Mouse (Mus musculus): ENCODE data around the gene Gm13290. TPM values are rescaled to one million over a fixed set of nuclear protein-coding genes. Genes with fewer than 3 reads are reported as not detected.
"Not testable (repeated sequence)": the region's sequence is repeated elsewhere in the genome, so short reads cannot be mapped to it uniquely, and the experiment has no call there.

The Gm13290 gene
- polyA plus RNA-seq (2016; fragmentation: Nextera tagmentation; extraction: Ambion mirVana) = 0.74 and 0.94 TPM in 2 replicates

DNA sequence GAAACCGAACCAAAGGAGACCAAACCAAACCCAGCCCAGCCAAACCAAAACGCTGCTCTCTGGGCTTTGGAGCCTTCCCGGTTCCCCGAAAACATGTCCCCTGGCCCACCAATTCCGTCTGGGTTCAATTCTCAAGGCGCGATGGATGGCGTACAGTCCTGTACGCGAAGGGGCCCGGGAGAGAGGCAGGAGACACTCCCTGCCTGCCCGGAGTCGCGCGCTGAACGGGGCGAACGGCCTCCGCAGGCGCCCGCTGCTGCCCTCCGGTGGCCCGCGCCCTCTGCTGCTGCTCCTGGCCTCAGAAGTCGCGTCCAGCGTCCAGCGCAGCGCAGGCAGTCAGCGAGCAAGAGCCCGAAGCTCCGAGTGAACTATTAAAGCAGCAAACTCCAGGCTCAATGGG, at the start of gene Gm13290:
TSS of gene Gm13290 (plus strand) at position 301 of the 400 bp plus-strand sequence.
- not testable (repeated sequence) for H3K27ac ChIP-seq; H3K27me3 ChIP-seq (ENCODE audit: low read depth, poor library complexity, severe bottlenecking); DNase-seq (ENCODE audit: low spot score); H3K36me3 ChIP-seq; H3K9me3 ChIP-seq (replicated peaks); H3K4me3 ChIP-seq; H3K4me1 ChIP-seq
- no CpG with 5 or more reads among the region's 32 CpGs for WGBS

- H3K27me3 ChIP-seq (ENCODE audit: low read depth, poor library complexity, severe bottlenecking) = no peaks in the 10 kb centered on the region
- no peak overlapping the region for H3K27ac ChIP-seq
- 92% methylated on average over 6 of the region's 6 CpGs for WGBS
- no peaks in the 10 kb centered on the region for H3K4me1 ChIP-seq
- no peaks in the 10 kb centered on the region for H3K36me3 ChIP-seq
- no peak for DNase-seq (ENCODE audit: low spot score)
- H3K4me3 ChIP-seq = no peak overlapping the region
- H3K9me3 ChIP-seq (replicated peaks) = no peaks in the 10 kb centered on the region
Observed at GRCm38 (mm10) chr4:88726727-88727126, 46.9 kb upstream of the Gm13290 start.

DNA sequence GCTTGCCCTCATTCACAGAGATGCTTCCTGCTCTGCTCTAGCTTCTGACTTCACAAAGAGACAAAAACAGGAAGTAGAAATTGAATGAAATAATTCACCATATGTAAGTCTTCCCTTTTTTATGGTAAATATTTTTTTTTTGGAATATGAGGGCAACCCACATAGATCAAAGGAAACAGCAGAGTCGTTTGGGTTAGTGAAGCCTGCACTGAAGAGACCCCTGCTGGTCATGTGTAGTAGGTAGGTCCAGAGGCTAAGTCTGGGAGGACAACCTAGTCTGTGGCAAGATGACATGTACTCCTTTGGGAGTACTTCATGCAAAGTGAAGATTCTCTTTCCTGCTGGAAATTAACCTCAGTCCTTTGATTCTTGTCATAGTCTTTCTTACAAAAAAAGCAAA, 46.3 kb upstream of the Gm13290 start:
- WGBS = 0% methylated on average over 1 of the region's 1 CpGs
- no peak overlapping the region for H3K4me3 ChIP-seq
- H3K27ac ChIP-seq = no peak overlapping the region
- no peaks in the 10 kb centered on the region for H3K27me3 ChIP-seq (ENCODE audit: low read depth, poor library complexity, severe bottlenecking)
- no peaks in the 10 kb centered on the region for H3K9me3 ChIP-seq (replicated peaks)
- no peaks in the 10 kb centered on the region for H3K36me3 ChIP-seq
- H3K4me1 ChIP-seq = no peaks in the 10 kb centered on the region
- no peak for DNase-seq (ENCODE audit: low spot score)

GRCm38 (mm10) chr4:88738480-88738879, 35.2 kb upstream of the Gm13290 start:
- 1% methylated on average over 2 of the region's 2 CpGs for WGBS

GRCm38 (mm10) chr4:88739036-88739435, 34.6 kb upstream of the Gm13290 start:
- 93% methylated on average over 6 of the region's 6 CpGs for WGBS
- DNase-seq (ENCODE audit: low spot score) = no peak

More at GRCm38 (mm10) chr4:88738480-88738879, 35.2 kb upstream of the Gm13290 start:
- Histone ChIP-seq H3K36me3 (no peaks in the 10 kb centered on the region), H3K27me3 (ENCODE audit: low read depth, poor library complexity, severe bottlenecking) (no peaks in the 10 kb centered on the region), H3K4me1 (0 out of 2 replicates have a peak, but pooled peaks cover 3% of the 10 kb centered on the region), H3K4me3 (no peak overlapping the region), H3K9me3 (replicated peaks) (no peaks in the 10 kb centered on the region), H3K27ac (no peak overlapping the region)
- peak; percentile 88 for DNase-seq (ENCODE audit: low spot score)

GRCm38 (mm10) chr4:88741426-88741825, 32.2 kb upstream of the Gm13290 start:
- no peak for DNase-seq (ENCODE audit: low spot score)
- WGBS = 90% methylated on average over 4 of the region's 4 CpGs

More at GRCm38 (mm10) chr4:88739036-88739435, 34.6 kb upstream of the Gm13290 start:
- Histone ChIP-seq H3K4me3 (no peak overlapping the region), H3K4me1 (0 out of 2 replicates have a peak, but pooled peaks cover 3% of the 10 kb centered on the region), H3K36me3 (no peaks in the 10 kb centered on the region), H3K9me3 (replicated peaks) (no peaks in the 10 kb centered on the region), H3K27me3 (ENCODE audit: low read depth, poor library complexity, severe bottlenecking) (no peaks in the 10 kb centered on the region), H3K27ac (no peak overlapping the region)

DNA sequence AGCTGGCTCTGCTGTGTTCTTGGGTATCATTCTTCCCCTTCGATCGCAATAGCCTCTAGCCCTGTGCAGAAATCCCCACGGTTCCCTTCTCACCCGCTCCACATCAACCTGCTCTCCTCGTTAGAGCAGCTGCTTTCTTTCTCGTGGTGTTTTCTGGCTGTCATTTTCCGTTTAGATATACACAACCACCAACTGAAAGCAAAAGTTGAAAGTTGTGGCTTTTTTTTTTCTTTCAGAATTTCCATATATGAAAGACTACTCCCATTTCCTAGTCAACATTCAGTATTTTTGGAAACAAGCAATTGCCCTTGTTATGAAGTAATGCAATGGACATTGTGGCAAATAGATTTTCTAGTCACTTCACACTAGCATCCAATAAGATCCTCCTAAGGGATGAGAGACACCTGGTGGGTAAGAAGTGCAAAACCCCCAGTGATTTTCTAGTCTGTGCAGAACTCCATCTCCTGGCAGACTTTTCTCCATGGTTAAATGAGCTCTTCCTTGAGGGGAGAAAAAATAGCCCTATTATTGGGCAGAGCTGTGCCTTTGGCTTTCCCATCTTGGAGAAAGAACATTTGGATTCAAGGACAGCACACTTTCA, 30.8 kb upstream of the Gm13290 start:
- Histone ChIP-seq H3K27ac (no peak overlapping the region), H3K4me1 (peaks cover 22% of the 10 kb centered on the region), H3K36me3 (no peaks in the 10 kb centered on the region), H3K27me3 (ENCODE audit: low read depth, poor library complexity, severe bottlenecking) (no peaks in the 10 kb centered on the region), H3K4me3 (no peak overlapping the region), H3K9me3 (replicated peaks) (no peaks in the 10 kb centered on the region)
- 87% methylated on average over 7 of the region's 7 CpGs for WGBS
- no peak for DNase-seq (ENCODE audit: low spot score)

More at GRCm38 (mm10) chr4:88741426-88741825, 32.2 kb upstream of the Gm13290 start:
- no peaks in the 10 kb centered on the region for H3K9me3 ChIP-seq (replicated peaks)
- no peak overlapping the region for H3K4me3 ChIP-seq
- H3K27ac ChIP-seq = no peak overlapping the region
- peaks cover 15% of the 10 kb centered on the region for H3K4me1 ChIP-seq
- no peaks in the 10 kb centered on the region for H3K27me3 ChIP-seq (ENCODE audit: low read depth, poor library complexity, severe bottlenecking)
- no peaks in the 10 kb centered on the region for H3K36me3 ChIP-seq

GRCm38 (mm10) chr4:88744207-88744606, 29.4 kb upstream of the Gm13290 start:
- peaks cover 24% of the 10 kb centered on the region for H3K4me1 ChIP-seq
- DNase-seq (ENCODE audit: low spot score) = no peak
- 85% methylated on average over 3 of the region's 3 CpGs for WGBS
- H3K27ac ChIP-seq = no peak overlapping the region
- no peaks in the 10 kb centered on the region for H3K27me3 ChIP-seq (ENCODE audit: low read depth, poor library complexity, severe bottlenecking)
- H3K4me3 ChIP-seq = no peak overlapping the region
- H3K9me3 ChIP-seq (replicated peaks) = no peaks in the 10 kb centered on the region
- no peaks in the 10 kb centered on the region for H3K36me3 ChIP-seq

DNA sequence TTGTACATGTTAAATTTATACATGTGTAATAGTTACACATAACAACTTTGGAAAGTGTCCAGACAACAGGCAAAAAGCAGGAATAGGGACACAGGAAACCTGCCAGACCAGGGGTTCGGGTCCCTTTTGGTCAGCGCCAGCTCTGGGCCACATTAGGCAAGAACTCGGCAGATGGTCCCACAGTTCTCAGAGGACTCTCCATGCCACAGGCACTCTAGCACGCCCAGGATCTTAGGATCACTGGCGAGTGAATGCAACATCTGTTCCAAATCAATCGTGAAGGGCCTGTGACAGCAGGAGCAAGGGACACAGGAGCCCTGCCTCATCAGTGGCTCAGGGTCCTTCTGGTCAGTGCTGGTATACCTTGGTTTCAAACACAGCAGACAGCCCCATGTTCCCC, 23.7 kb upstream of the Gm13290 start:
- DNase-seq (ENCODE audit: low spot score) = no peak
- H3K4me1 ChIP-seq = peaks cover 27% of the 10 kb centered on the region
- 43% methylated on average over 6 of the region's 6 CpGs for WGBS
- no peaks in the 10 kb centered on the region for H3K27me3 ChIP-seq (ENCODE audit: low read depth, poor library complexity, severe bottlenecking)
- H3K9me3 ChIP-seq (replicated peaks) = no peaks in the 10 kb centered on the region
- no peak overlapping the region for H3K27ac ChIP-seq
- no peak overlapping the region for H3K4me3 ChIP-seq
- H3K36me3 ChIP-seq = no peaks in the 10 kb centered on the region

DNA sequence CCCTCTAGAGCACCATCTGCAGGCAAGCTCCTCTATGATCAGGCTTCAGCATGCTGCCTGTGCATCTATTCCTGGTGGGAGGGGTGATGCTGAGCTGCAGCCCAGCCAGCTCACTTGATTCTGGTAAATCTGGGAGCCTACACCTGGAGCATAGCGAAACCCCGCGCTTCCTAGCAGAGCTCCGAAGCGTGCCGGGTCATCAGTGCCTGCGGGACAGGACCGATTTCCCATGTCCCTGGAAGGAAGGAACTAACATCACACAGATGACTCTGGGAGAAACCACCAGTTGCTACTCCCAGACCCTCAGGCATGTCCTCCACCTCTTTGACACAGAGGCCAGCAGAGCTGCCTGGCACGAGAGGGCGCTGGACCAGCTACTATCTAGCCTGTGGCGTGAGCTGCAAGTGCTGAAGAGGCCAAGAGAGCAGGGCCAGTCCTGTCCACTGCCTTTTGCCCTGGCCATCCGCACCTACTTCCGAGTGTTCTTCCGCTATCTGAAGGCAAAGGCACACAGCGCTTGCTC, 18.8 kb upstream of the Gm13290 start, which contains the start of gene Gm13271:
TSS of gene Gm13271 (plus strand) at position 51 of the 523 bp plus-strand sequence.
- not testable (repeated sequence) for H3K4me3 ChIP-seq; H3K27me3 ChIP-seq (ENCODE audit: low read depth, poor library complexity, severe bottlenecking); DNase-seq (ENCODE audit: low spot score); H3K36me3 ChIP-seq; H3K9me3 ChIP-seq (replicated peaks); H3K27ac ChIP-seq; H3K4me1 ChIP-seq
- 72% methylated on average over 15 of the region's 15 CpGs for WGBS

GRCm38 (mm10) chr4:88756581-88757513, 16.8 kb upstream of the Gm13290 start:
- not testable (repeated sequence) for H3K36me3 ChIP-seq; H3K4me1 ChIP-seq; H3K9me3 ChIP-seq (replicated peaks); H3K27me3 ChIP-seq (ENCODE audit: low read depth, poor library complexity, severe bottlenecking)
- peak; percentile 61 for DNase-seq (ENCODE audit: low spot score)
- 14% methylated on average over 29 of the region's 31 CpGs for WGBS
- peak overlapping the region; percentile 81 for H3K27ac ChIP-seq
- H3K4me3 ChIP-seq = peak overlapping the region; percentile 56

GRCm38 (mm10) chr4:88757628-88758031, 16.0 kb upstream of the Gm13290 start:
- peak; percentile 80 for DNase-seq (ENCODE audit: low spot score)
- H3K27ac ChIP-seq = peak overlapping the region; percentile 81
- H3K4me1 ChIP-seq; H3K36me3 ChIP-seq; H3K9me3 ChIP-seq (replicated peaks); H3K27me3 ChIP-seq (ENCODE audit: low read depth, poor library complexity, severe bottlenecking): not testable (repeated sequence)
- H3K4me3 ChIP-seq = peak overlapping the region; percentile 56
- under 1% methylated on average over 21 of the region's 21 CpGs for WGBS

GRCm38 (mm10) chr4:88758751-88759150, 14.9 kb upstream of the Gm13290 start:
- not testable (repeated sequence) for H3K36me3 ChIP-seq; H3K4me3 ChIP-seq; H3K9me3 ChIP-seq (replicated peaks); H3K27me3 ChIP-seq (ENCODE audit: low read depth, poor library complexity, severe bottlenecking); H3K4me1 ChIP-seq; DNase-seq (ENCODE audit: low spot score); H3K27ac ChIP-seq
- 88% methylated on average over 9 of the region's 9 CpGs for WGBS

All from limb, embryonic 10.5 days (tissue).